Mouse (Mus musculus) urinary bladder, postnatal 10 days (tissue): Measurements from ENCODE around the gene Fuca1.
A peak's percentile ranks its signal among the peaks of the same experiment; 100 is the strongest.

Source experiments
- DNase-seq: peaks from one replicate; pipeline ENCODE4 v3.0.0; 2022; ENCODE audit warnings: low spot score

The Fuca1 gene

GRCm38 (mm10) chr4:135981524-135982063 lies 61.1 kb downstream of the Fuca1 start:
- DNase-seq, result no peak

DNA sequence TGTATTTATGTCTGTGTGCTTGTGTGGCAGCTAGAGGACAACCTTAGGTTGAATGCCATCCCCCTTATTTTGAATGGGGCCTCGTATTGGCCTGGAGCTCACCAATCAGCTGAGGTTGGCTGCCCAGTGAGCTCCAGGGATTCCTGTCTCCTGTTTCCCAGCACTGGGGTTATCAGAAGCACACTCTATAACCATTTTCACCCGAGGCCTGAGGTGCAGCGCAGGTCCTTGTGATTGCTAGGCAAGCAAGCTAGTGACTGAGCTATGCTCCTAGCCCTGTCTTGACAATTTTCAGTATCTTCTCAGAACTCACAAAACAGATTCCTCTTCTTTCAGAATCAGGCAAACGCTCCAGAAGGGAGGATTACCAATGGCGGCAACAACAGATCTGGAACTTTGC lies 64.0 kb downstream of the Fuca1 start:
- no peak for DNase-seq

DNA sequence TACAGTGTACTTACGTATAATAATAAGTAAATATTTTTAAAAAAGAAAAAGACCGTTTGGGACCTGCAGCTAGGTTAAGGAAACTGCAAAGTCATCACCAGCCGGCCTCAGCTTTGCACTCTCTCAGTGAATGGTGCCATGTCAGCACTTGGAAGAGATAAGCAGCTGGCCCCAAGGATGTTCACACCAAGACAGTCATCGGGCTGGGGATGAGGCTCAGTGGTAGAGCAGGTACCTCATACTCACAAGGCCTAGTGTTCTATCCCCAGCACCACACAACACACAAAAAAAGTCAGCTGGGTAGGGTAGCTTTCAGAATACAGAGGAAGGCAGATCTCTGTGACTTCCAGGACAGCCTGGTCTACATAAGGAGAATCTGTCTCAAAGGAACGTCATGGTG lies 64.7 kb downstream of the Fuca1 start:
- no peak for DNase-seq

GRCm38 (mm10) chr4:135985769-135986168 lies 65.2 kb downstream of the Fuca1 start:
- no peak for DNase-seq

GRCm38 (mm10) chr4:135986301-135986942 lies 65.9 kb downstream of the Fuca1 start:
- DNase-seq, result no peak

- peak; percentile 52 for DNase-seq
Observed at GRCm38 (mm10) chr4:135986943-135987710, 66.6 kb downstream of the Fuca1 start, which contains the start of gene Pithd1. Gene Pithd1 (minus strand): TSS chr4:135987264.

DNA sequence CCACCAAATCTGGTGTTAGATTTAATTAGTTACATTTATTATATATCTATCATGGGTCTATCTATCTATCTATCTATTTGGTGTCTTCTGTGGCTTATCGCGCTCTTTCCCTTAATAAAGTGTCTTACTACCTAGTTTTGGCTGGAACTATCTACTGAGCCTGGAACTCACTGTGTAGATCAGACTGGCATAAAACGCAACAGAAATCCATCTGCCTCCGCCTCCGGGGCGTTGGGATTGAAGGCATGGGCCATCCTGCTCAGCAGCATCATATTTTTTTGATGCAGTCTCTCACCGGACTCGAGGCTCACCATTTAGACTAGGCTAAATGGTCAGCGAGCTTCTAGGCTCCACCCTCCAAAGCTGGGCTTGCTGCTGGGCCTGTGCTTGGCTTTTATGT lies 67.2 kb downstream of the Fuca1 start:
- DNase-seq, result no peak
